Mouse (Mus musculus) liver, postnatal 0 days (tissue): ENCODE data around the gene Syt14. TPM values are rescaled to one million over a fixed set of nuclear protein-coding genes. Genes with fewer than 3 reads are reported as not detected.

Experiments
- ATAC-seq: fragments of 200-750 bp; cut with Nextera tagmentation; 2 replicates; pipeline ENCODE4 v1.8.0; 2017; ENCODE audit warnings: mild to moderate bottlenecking, moderate library complexity
- DNase-seq: peaks from one replicate; pipeline ENCODE4 v3.0.0-alpha.2; 2016
- H3K27ac ChIP-seq: fragments of 300-500 bp; sonication (generic); 2 replicates; pipeline ENCODE4 v1.5.1; 2014; ENCODE audit warnings: antibody characterized with exemption, moderate library complexity, mild to moderate bottlenecking, low read depth
- H3K27me3 ChIP-seq: fragments of 300-500 bp; sonication (generic); 2 replicates; pipeline ENCODE4 v1.6.1; 2014; ENCODE audit warnings: low read length, control low read depth, mixed read lengths; ENCODE audit not compliant: insufficient read depth
- H3K36me3 ChIP-seq: fragments of 300-500 bp; sonication (generic); replicated peaks from 2 replicates; pipeline ENCODE4 v1.6.1; 2014; ENCODE audit warnings: mild to moderate bottlenecking, control low read depth, low read length, moderate library complexity, mixed read lengths; ENCODE audit not compliant: insufficient read depth
- H3K4me1 ChIP-seq: fragments of 300-500 bp; sonication (generic); 2 replicates; pipeline ENCODE4 v1.6.1; 2014; ENCODE audit warnings: antibody characterized with exemption, mild to moderate bottlenecking, control low read depth; ENCODE audit not compliant: insufficient read depth
- H3K4me2 ChIP-seq: fragments of 300-500 bp; sonication (generic); 2 replicates; pipeline ENCODE4 v1.6.1; 2014; ENCODE audit warnings: low read depth, mild to moderate bottlenecking, low read length, moderate library complexity, mixed read lengths
- H3K4me3 ChIP-seq: fragments of 300-500 bp; sonication (generic); 2 replicates; pipeline ENCODE4 v1.5.1; 2014; ENCODE audit warnings: low read depth, low read length
- H3K9ac ChIP-seq: fragments of 300-500 bp; sonication (generic); replicated peaks from 2 replicates; pipeline ENCODE4 v1.6.1; 2014; ENCODE audit warnings: mild to moderate bottlenecking, moderate library complexity
- H3K9me3 ChIP-seq: fragments of 300-500 bp; sonication (generic); 2 replicates; pipeline ENCODE4 v1.6.1; 2016; ENCODE audit warnings: mild to moderate bottlenecking, control low read depth, low read length, mixed read lengths
- CTCF ChIP-seq: sonication (generic); IDR thresholded peaks from 2 replicates; pipeline ENCODE4 v1.5.1; 2016; ENCODE audit warnings: antibody characterized with exemption, low read depth
- EP300 ChIP-seq: IDR thresholded peaks from 2 replicates; pipeline ENCODE4 v1.6.1; 2016; ENCODE audit warnings: antibody characterized with exemption, low read depth, mild to moderate bottlenecking
- WGBS: fragments of 180-500 bp; shearing (Covaris S2); extraction: QIAGEN DNeasy Blood & Tissue Kit; methylation state at CpG from one replicate; pipeline ENCODE4 v1.1.7; 2014; ENCODE audit not compliant: insufficient replicate concordance; 5-methylcytosine and 5-hydroxymethylcytosine counted together
- polyA plus RNA-seq: library from polyadenylated mRNA; unstranded; fragments of >200 nt; fragmentation: Nextera tagmentation; extraction: Ambion mirVana; gene quantifications from 2 replicates; pipeline ENCODE4 v1.2.1, GENCODE M21; 2015

Gene Syt14
- 1.6 and 1.8 TPM in 2 replicates for polyA plus RNA-seq

GRCm38 (mm10) chr1:193035371-193036238 is at the start of gene Syt14:
Gene Syt14, minus strand, starts transcription at chr1:193035775.
- H3K36me3 ChIP-seq: no peaks in the 10 kb centered on the region
- H3K9me3 ChIP-seq: no peaks in the 10 kb centered on the region
- peak within 1 kb of the TSS; percentile 75 for H3K9ac ChIP-seq
- no peak for TF ChIP-seq EP300
- no peak for TF ChIP-seq CTCF
- peak within 1 kb of the TSS; percentile 78 for H3K27ac ChIP-seq
- peaks cover 13% of the 10 kb centered on the region; the same call in 1 of the 2 replicates for H3K27me3 ChIP-seq
- peak; percentile 97 for ATAC-seq
- peak; percentile 93 for DNase-seq
- peak within 1 kb of the TSS; percentile 80 for H3K4me2 ChIP-seq
- H3K4me1 ChIP-seq: peaks cover 11% of the 10 kb centered on the region
- 1% methylated on average over 65 of the region's 67 CpGs for WGBS
- H3K4me3 ChIP-seq: peak within 1 kb of the TSS; percentile 68

- DNase-seq (no peak), ATAC-seq (no peak)
- no peak overlapping the region for H3K27ac ChIP-seq
- no peaks in the 10 kb centered on the region for H3K27me3 ChIP-seq
- 91% methylated on average over 1 of the region's 1 CpGs for WGBS
- no peaks in the 10 kb centered on the region for H3K9me3 ChIP-seq
- H3K4me1 ChIP-seq: no peaks in the 10 kb centered on the region
- no peaks in the 10 kb centered on the region for H3K36me3 ChIP-seq
- H3K4me3 ChIP-seq: no peak overlapping the region
- TF ChIP-seq CTCF: peak; percentile 46
- no peak for TF ChIP-seq EP300
- no peak overlapping the region for H3K9ac ChIP-seq
- H3K4me2 ChIP-seq: no peak overlapping the region
These were observed 48.4 kb upstream of the Syt14 start for GRCm38 (mm10) chr1:193084016-193084415.

- DNase-seq: no peak
- Histone ChIP-seq H3K36me3 (no peaks in the 10 kb centered on the region), H3K27ac (no peak overlapping the region), H3K9me3 (no peaks in the 10 kb centered on the region), H3K9ac (no peak overlapping the region), H3K27me3 (no peaks in the 10 kb centered on the region), H3K4me3 (no peak overlapping the region), H3K4me2 (no peak overlapping the region), H3K4me1 (no peaks in the 10 kb centered on the region)
- peak; percentile 27; the same call in 1 of the 2 replicates for ATAC-seq
- 73% methylated on average over 7 of the region's 7 CpGs for WGBS
- TF ChIP-seq EP300: no peak
- no peak for TF ChIP-seq CTCF
These were observed 47.5 kb upstream of the Syt14 start for GRCm38 (mm10) chr1:193083051-193083450.

GRCm38 (mm10) chr1:193082311-193082921 is 46.8 kb upstream of the Syt14 start:
- no peaks in the 10 kb centered on the region for H3K27me3 ChIP-seq

GRCm38 (mm10) chr1:193062618-193063017 is 27.0 kb upstream of the Syt14 start:
- ATAC-seq (no peak), DNase-seq (no peak)
- H3K36me3 ChIP-seq: no peaks in the 10 kb centered on the region
- H3K9me3 ChIP-seq: no peaks in the 10 kb centered on the region
- H3K4me3 ChIP-seq: no peak overlapping the region
- no peak overlapping the region for H3K4me2 ChIP-seq
- H3K27ac ChIP-seq: no peak overlapping the region
- no peaks in the 10 kb centered on the region for H3K27me3 ChIP-seq
- no peaks in the 10 kb centered on the region for H3K4me1 ChIP-seq
- H3K9ac ChIP-seq: no peak overlapping the region
- TF ChIP-seq CTCF: no peak
- no peak for TF ChIP-seq EP300
- 85% methylated on average over 3 of the region's 3 CpGs for WGBS

More at GRCm38 (mm10) chr1:193082311-193082921, 46.8 kb upstream of the Syt14 start:
- H3K4me3 ChIP-seq: no peak overlapping the region
- no peaks in the 10 kb centered on the region for H3K4me1 ChIP-seq
- H3K27ac ChIP-seq: no peak overlapping the region
- no peak for TF ChIP-seq EP300
- no peak for TF ChIP-seq CTCF
- H3K9ac ChIP-seq: no peak overlapping the region
- ATAC-seq (no peak), DNase-seq (no peak)
- no peaks in the 10 kb centered on the region for H3K36me3 ChIP-seq
- H3K4me2 ChIP-seq: no peak overlapping the region
- 63% methylated on average over 10 of the region's 10 CpGs for WGBS
- no peaks in the 10 kb centered on the region for H3K9me3 ChIP-seq

- WGBS: 42% methylated on average over 2 of the region's 2 CpGs
These were observed 24.6 kb upstream of the Syt14 start for GRCm38 (mm10) chr1:193060167-193060566.

More at GRCm38 (mm10) chr1:193060167-193060566, 24.6 kb upstream of the Syt14 start:
- Histone ChIP-seq H3K4me1 (no peaks in the 10 kb centered on the region), H3K9ac (no peak overlapping the region), H3K4me2 (no peak overlapping the region), H3K27ac (no peak overlapping the region), H3K4me3 (no peak overlapping the region), H3K9me3 (no peaks in the 10 kb centered on the region), H3K36me3 (no peaks in the 10 kb centered on the region), H3K27me3 (no peaks in the 10 kb centered on the region)
- ATAC-seq (no peak), DNase-seq (no peak)
- TF ChIP-seq CTCF (no peak), EP300 (no peak)
